Mouse (Mus musculus): ENCODE data around the gene Ubqlnl.

Gene Ubqlnl

DNA sequence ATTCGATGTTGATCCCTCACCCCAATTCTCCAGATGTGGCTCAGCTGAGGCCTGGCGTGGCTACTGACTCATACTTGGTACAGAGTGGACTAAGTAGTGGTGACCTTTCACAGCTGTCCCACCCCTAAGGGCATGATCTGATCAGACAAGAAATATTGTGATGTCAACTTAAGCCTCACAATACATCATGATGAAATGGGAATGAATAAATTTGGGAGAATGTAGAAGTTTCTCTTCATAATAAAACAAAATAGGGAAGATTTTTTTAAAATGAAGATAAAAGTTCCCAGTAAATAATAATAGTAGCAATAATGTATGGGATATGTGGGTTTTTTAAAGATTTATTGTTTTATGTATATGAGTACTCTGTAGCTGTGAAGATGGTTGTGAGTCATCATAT, at the start of gene Ubqlnl:
TSS of gene Ubqlnl (minus strand) at position 101 of the 400 bp plus-strand sequence.
- DNase-seq, result no peak

DNA sequence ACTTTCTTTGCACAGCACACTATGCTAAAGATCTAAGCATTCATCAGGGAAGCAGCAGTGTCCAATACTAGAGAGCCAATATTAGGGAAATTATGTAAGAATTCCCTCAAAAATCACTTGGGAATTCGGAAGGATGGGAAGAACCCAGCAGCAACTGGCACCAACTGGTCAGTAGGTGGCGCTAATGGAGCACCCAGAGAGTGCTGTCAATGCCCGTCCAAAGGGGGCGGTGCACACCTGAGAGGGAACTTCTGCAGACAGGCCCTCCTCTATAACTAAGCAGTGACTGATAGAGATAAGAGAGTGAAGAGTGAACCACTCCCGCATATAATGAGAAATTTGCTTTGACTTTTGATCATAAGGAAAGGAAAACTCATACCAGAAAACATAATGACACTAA, 49.5 kb upstream of the Ubqlnl start:
- DNase-seq, result peak; percentile 90

GRCm38 (mm10) chr7:104195885-104196284, 45.5 kb upstream of the Ubqlnl start, which contains the start of gene Olfr649:
Gene Olfr649 (minus strand): TSS chr7:104195985.
- no peak for DNase-seq

DNA sequence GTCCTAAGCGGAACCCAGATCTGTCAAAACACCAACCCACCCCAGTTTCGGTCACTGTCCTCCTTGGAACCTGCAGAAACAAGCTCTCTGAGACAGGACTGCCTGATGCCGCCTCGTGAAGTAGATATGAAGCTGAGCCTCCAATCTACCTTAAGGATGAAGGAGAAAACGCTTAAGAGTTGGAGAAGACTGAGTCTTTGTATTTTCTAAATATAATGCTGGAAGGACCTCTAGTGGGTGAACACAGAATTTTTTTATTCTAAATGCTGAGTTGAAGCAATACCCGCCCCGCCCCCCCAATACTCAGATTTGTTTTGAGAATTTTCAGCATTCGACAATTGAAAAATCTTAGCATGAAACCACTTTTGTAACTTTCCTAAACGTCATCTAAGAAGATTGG, 40.9 kb upstream of the Ubqlnl start:
- no peak for DNase-seq

GRCm38 (mm10) chr7:104183292-104183691, 32.9 kb upstream of the Ubqlnl start, which contains the start of gene Olfr648:
Gene Olfr648 (minus strand): TSS chr7:104183392.
- no peak for DNase-seq

- DNase-seq, result no peak
Measured at GRCm38 (mm10) chr7:104179074-104179473, 28.7 kb upstream of the Ubqlnl start.

DNA sequence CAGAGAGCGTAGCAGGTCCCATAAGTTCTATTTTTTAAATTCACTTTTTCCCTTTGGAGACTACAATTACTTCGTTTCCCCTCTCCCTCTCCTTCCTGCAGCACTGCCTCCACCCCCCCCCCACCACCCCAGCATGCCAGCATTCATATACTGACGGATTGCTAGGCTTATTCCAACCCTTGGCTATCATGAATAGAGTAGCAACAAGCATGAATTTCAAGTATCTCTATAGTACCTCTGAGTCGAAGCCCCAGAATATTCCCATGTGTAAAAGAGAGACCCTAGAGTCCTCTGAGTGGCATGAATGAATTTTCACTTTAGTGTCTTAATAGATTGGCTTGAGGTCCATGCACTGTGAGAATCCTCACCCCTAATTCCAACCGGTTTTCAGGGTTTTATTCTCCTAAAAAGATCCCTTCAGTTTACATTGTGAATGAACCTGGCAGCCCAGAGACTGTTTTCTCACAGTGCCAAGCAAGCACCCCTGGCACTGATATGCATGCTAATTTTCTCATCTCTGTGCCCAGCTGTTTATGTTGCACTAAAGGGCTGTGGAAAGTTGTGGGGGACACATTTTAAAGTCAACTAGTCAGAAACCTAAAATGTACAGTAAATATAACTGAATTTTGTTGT, 28.2 kb upstream of the Ubqlnl start:
- DNase-seq, result no peak

DNA sequence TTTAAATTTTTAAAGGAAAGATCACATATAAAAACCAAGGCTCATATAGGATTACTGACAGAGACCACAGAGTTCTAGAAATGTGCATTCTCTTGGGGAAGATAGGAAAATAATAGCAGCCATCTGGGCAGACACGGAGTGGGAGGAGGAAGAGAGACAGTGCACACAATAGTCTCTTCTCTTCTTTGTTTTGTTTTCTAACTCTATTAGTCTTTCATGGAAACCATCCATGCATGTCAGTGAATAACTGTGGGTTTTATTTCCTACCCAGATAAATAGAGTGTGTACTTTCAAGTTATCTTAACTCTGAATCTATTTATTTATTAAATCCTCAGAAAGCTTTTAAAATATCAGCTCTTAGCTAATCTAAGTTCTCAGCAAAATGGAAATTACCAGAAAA, 24.7 kb upstream of the Ubqlnl start:
- DNase-seq, result no peak

GRCm38 (mm10) chr7:104169634-104170204, 19.4 kb upstream of the Ubqlnl start:
- DNase-seq, result no peak

DNA sequence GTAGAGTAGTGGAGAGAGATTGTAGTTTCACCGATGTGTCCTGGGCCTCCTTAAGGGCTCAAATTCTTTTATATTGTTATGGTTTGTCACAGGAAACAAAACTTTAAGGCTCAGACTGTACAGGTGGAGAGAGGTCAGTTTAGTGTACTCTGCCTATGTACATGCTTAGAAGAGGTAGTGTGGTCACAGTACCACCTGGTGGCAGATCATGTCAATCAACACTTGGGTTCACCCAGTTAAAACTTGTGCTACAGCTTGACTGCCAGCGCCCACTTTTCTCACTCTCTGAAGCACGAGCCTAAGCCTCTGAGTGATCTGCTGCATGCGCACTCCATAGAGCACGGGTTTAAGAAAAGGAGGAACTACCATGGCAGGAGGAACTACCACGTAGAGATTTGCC, 16.7 kb upstream of the Ubqlnl start:
- DNase-seq, result no peak

GRCm38 (mm10) chr7:104143179-104143578, 7.2 kb downstream of the Ubqlnl start, which contains the start of gene Ubqln3:
Gene Ubqln3 (minus strand): TSS chr7:104143279.
- DNase-seq, result no peak

GRCm38 (mm10) chr7:104137305-104137704, 13.1 kb downstream of the Ubqlnl start, which contains the start of gene Olfr643:
Gene Olfr643 (minus strand): TSS chr7:104137405.
- no peak for DNase-seq

- no peak for DNase-seq
Measured at GRCm38 (mm10) chr7:104129726-104130125, 20.6 kb downstream of the Ubqlnl start, which contains the start of gene Ubqln5. Gene Ubqln5 (minus strand): TSS chr7:104129826.

GRCm38 (mm10) chr7:104104757-104104972, 45.7 kb downstream of the Ubqlnl start, which contains the start of gene Olfr646:
Gene Olfr646 (plus strand): TSS chr7:104104873.
- DNase-seq, result no peak

- DNase-seq, result no peak
Measured at GRCm38 (mm10) chr7:104103913-104104756, 46.2 kb downstream of the Ubqlnl start.

Measured in lung, postnatal 36 days (tissue).